Mouse (Mus musculus): ENCODE measurements around the gene Umad1.

Gene Umad1

GRCm38 (mm10) chr6:8259004-8259666, at the start of gene Umad1, which contains the start of the genes Rpa3 and Gm45062:
TSS of gene Umad1 (plus strand) at chr6:8259288.
TSS of gene Rpa3 (minus strand) at chr6:8259173.
TSS of gene Gm45062 (plus strand) at chr6:8259450.
- DNase-seq = peak; percentile 97 to 98

- peak in 1 of 2 experiments; percentile 21 for DNase-seq
Observed at GRCm38 (mm10) chr6:8209866-8210186, 49.3 kb upstream of the Umad1 start.

- DNase-seq = peak in 1 of 2 experiments; percentile 14
Observed at GRCm38 (mm10) chr6:8210661-8211060, 48.4 kb upstream of the Umad1 start.

- DNase-seq = no peak
Observed at GRCm38 (mm10) chr6:8227035-8227434, 32.1 kb upstream of the Umad1 start.

- DNase-seq = no peak
Observed at GRCm38 (mm10) chr6:8228596-8228995, 30.5 kb upstream of the Umad1 start.

GRCm38 (mm10) chr6:8258316-8258715, 772 bp upstream of the Umad1 start:
- no peak for DNase-seq

GRCm38 (mm10) chr6:8259667-8260044, 568 bp downstream of the Umad1 start:
- no peak for DNase-seq

GRCm38 (mm10) chr6:8271047-8271446, 12.0 kb downstream of the Umad1 start:
- no peak for DNase-seq

- peak; percentile 54 to 59 for DNase-seq
Observed at GRCm38 (mm10) chr6:8274387-8275054, 15.4 kb downstream of the Umad1 start.

- peak; percentile 80 to 91 for DNase-seq
Observed at GRCm38 (mm10) chr6:8275098-8275497, 16.0 kb downstream of the Umad1 start.

- no peak for DNase-seq
Observed at GRCm38 (mm10) chr6:8276431-8276830, 17.3 kb downstream of the Umad1 start.

GRCm38 (mm10) chr6:8278426-8279002, 19.4 kb downstream of the Umad1 start:
- no peak for DNase-seq

GRCm38 (mm10) chr6:8283255-8283654, 24.2 kb downstream of the Umad1 start:
- no peak for DNase-seq

GRCm38 (mm10) chr6:8285401-8285960, 26.4 kb downstream of the Umad1 start:
- DNase-seq = no peak

GRCm38 (mm10) chr6:8286146-8286545, 27.1 kb downstream of the Umad1 start:
- no peak for DNase-seq

- no peak for DNase-seq
Observed at GRCm38 (mm10) chr6:8288755-8289580, 29.9 kb downstream of the Umad1 start.

GRCm38 (mm10) chr6:8294048-8294784, 35.1 kb downstream of the Umad1 start:
- DNase-seq = no peak

GRCm38 (mm10) chr6:8299066-8299863, 40.2 kb downstream of the Umad1 start:
- no peak for DNase-seq

GRCm38 (mm10) chr6:8307878-8308775, 49.0 kb downstream of the Umad1 start:
- DNase-seq = no peak

- DNase-seq = no peak
Observed at GRCm38 (mm10) chr6:8312554-8312953, 53.5 kb downstream of the Umad1 start.

All from cerebellum, adult 18-20 months (tissue).